Mouse (Mus musculus) A20 (cell line): ENCODE measurements around the gene Fam163a.
"Not testable (repeated sequence)": the region's sequence is repeated elsewhere in the genome, so short reads cannot be mapped to it uniquely, and the experiment has no call there.

Source experiments
- DNase-seq: peaks from one replicate; pipeline ENCODE4 v3.0.0-alpha.2; 2011; ENCODE audit warnings: low read depth, low spot score

Gene Fam163a

DNA sequence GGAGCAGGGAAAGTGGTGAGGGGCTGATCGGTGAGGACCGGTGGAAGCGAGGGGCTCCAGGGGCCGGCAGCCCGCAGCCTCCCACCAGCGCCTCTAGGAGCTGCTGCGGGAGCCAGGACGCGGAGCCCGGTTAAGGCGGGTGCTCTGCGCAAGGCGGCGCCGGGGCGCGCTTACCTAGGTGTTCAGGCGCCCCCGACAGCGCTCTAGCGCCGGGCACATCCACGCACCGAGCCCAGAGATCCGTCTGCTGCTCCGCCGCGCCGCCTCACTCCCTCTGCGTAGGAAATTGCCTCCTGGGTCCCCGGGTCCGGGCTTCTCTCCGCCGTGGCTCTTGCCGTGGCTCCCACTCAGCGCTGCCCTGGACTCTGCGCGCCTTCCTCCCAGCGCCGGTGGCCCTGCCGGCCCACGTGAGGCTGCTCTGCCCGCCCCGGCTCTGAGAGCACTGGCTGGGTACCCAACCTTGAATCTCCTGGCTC lies at the start of gene Fam163a:
Gene Fam163a, minus strand, starts transcription at position 371 of the 476 bp plus-strand sequence.
- DNase-seq, result no peak

DNA sequence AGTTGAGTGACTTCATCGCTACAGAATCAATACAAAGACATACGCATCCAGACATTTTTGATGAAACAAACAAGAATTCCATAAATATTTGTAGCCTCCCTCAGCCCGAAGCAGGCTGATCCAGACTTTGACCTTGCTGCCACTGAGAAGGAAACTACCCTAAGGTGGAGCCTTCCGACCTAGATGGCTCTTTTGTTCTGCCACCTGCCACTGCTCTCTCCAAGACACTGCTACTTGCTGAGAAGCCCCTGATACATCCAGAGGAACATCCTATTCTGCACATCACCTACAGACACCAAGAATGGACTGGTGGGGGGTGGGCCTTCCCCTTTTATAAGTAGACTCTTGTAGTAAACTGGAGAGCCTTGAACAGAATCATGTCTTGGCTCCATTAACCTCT lies 46.3 kb upstream of the Fam163a start:
- not testable (repeated sequence) for DNase-seq

DNA sequence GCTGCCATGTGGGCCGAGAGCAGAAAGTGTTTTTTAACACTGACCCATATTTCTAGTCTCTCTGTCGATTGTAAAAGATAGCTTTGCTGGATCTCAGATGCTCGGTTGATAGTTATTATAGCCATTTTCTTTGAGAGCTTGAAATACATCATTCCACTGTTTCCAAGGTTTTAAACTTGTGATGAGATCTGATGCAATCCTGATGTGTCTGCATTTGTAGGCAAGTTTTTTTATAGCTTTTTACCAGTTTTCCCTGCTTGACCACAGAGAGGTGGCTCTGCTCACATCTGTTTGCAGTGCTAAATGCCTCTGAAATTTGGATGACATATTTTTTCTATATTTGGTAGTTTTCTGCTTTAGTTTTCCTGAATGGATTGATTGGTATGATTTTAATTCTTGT lies 43.1 kb upstream of the Fam163a start:
- no peak for DNase-seq

DNA sequence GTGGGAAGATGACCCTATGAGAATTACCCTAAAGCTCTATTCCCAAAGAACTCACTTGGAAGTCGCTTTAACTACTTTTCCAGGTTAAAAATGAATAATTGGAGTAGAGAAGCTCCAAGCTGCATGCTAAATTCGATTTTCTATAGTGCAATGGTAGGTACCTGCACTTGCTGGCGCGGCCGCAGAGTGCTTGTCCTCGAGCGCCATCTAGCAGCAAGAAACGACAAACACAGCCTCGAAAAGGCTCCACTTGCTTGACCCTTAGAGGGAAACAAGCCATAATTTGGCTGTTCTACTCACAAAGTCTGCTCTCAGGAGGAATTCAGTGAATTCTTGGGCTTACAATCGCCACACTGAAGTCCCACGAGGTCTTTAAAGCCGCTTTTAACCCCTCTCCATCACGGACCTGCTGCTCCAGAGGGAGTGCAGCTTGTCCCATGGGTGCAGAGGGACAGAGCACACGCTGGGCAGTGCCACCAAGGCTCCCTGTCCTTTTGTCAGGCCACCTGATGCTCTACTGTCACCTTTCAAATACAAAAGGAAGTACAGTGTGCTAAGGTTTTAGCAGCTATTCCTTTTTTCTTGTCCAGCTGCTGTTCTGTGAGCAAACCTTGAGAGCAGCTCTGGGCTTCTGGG lies 37.0 kb upstream of the Fam163a start:
- DNase-seq, result peak; percentile 70

DNA sequence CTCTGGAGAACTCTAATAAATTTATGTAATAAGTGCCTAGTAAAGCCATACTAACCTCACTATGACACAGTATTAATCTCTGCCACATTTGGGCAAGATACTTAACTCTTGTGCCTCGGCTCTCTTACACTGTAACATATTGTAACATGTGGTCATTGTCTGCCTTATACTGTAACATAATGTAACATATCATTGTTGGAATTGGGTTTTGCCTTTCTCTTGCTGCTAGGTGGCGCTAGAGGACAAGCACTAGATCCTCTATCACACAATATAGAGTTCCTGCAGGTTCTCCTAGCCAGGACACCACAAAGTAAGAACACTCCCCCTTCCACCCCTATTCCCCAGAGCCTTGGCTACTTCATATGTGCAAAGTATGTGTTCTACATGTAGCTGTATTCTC lies 36.2 kb upstream of the Fam163a start:
- peak; percentile 73 for DNase-seq

- no peak for DNase-seq
These were observed 26.3 kb upstream of the Fam163a start for GRCm38 (mm10) chr1:156231122-156231521.

DNA sequence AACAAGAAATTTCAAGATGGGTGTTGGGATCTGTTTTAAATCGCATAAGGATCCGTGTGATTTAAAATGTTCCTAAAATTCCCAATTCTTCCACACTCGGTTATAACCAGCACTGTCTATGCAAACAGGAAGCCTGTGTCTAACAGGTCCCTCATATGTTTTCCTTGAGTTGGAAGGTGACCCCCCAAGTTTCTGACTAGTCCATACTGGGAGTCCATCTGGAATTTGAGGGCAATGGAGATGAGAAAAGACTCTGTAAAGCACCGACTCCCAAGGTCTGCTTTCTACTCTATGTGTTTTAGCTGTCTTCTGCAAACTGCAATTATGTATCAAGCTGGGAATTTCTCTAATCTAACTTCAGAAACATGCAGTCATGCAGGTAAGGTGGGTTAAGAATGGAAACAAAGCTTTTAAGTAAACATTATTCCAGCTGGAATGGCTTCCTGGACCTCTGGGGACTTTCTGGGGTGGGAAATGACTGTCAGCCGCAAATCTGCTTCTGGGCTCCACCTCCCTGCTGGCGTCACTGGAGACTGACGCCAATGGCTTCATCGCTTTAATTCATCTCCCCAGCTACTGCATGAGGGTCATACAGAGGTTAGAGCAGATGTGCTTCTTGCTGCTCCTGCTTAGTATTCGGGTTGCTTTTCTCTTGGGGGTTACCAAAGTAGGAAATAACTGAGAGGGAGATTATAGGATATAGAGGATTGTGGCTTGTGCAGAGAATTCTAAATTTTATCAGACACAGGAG lies 25.7 kb upstream of the Fam163a start:
- no peak for DNase-seq

- DNase-seq, result peak; percentile 52
These were observed 24.6 kb upstream of the Fam163a start for GRCm38 (mm10) chr1:156229448-156229847.

GRCm38 (mm10) chr1:156228728-156229127 lies 23.9 kb upstream of the Fam163a start:
- DNase-seq, result no peak

DNA sequence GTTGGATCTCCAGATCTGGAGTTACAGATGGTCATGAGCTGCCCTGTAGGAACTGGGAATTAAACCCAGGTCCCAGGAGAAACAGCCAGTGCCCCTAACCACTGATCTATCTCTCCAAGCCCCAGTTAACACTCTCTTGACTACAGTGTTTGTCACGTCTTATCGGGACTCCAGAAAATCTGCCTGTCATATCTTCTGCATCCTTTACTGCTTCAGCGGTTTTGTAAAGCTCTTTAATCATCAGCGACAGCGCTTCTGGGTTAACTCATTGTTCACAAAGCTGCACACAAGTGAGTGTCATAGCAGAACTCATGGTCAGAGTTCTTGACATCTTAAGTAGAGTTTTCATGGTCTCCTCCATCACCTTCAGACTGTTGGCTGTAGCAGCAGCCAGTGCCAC lies 22.1 kb upstream of the Fam163a start:
- DNase-seq, result no peak

GRCm38 (mm10) chr1:156222205-156223000 lies 17.6 kb upstream of the Fam163a start:
- no peak for DNase-seq

DNA sequence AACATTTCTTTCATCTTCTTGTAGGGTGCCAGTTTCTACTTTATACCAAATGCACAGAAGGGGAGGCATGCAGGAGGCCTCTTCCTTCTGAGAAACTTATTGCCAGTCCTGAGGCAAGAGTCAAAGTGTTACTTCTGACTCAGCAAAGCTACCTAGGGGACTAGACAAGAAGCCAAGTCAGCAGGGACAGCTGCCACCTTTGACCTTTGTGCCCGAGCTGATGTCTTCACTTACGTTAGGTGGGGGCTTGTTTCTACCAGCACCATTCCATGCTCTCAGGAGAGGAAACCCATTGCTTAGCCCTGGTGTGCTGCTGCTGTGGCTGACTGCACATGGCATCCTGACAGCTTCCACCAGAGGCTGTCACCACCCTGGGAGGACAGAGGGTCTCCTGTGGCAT lies 16.5 kb upstream of the Fam163a start:
- no peak for DNase-seq

DNA sequence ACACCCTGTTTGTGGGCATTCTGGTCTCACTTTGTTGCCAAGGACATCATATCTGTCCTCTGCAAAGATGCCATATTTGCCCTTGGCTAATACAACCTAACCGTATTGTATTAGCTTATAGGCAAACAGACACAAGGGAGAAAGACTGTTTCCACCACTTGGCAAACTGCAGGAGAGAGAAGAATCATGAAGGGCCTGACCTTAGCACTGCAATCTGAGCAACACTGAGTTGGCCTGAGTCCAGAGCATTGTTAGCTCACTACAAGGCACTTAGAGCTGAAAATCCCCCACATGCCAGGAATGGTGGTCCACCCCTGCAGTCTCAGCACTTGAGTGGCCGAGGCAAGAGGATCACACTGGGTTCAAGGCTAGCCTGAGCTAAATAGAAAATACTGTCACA lies 13.7 kb upstream of the Fam163a start:
- DNase-seq, result no peak

DNA sequence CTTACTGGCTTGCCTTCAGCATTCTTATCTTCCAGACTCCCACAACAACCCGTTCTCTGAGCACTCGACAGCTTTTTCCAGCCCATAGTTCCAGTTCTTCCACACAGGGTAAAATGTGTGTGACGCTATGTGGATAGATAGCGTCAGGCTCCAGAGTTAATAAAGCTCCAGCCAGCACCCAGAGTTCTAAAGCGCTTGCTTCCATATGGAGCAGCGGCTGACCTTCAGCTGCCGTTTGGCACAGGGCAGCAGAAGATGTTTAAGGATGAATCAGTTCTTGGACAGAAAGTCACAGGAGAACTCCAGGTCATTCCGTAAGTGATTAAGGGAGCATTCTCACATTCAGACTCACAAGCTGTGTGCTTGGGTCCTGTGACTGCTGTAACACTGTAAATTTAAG lies 13.1 kb upstream of the Fam163a start:
- no peak for DNase-seq

DNA sequence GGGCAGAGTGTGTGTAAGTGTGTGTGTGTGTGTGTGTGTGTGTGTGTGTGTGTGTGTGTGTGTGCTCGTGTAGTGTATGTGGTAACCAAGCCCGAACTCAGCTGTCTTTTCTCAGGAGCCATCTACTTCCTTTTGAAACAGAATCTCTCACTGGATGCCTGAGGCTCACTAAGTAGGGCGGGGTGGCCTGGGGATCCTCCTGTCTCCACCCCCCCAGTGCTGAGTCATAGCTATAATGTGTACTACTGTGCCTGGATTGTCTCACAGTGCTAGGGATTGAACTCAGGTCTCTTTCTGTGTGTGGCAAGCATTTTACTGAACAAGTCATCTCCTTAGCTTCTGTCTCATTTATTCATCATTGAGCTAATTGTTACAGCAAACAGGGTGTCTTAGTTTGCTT lies 12.6 kb upstream of the Fam163a start:
- DNase-seq, result no peak

DNA sequence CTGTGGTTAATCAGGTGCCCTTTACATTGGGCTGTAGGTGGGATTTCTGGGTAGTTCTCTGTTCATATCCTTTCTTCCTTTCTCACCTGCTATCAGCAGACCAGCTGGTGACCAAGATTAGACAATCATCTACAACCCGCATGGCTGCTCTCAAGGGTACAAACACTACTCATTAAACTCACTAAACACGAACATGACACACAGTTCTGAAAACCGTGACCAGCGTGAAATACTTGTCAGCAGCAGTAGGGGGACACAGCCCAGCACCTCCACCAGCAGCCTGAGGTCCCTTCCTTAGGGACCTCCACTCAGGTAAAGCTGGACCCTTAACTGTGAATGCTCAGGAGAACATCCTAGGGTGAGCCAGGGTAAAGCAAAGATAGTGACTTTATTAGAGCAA lies 11.4 kb upstream of the Fam163a start:
- no peak for DNase-seq

- DNase-seq, result no peak
These were observed 9.8 kb upstream of the Fam163a start for GRCm38 (mm10) chr1:156214651-156215050.

DNA sequence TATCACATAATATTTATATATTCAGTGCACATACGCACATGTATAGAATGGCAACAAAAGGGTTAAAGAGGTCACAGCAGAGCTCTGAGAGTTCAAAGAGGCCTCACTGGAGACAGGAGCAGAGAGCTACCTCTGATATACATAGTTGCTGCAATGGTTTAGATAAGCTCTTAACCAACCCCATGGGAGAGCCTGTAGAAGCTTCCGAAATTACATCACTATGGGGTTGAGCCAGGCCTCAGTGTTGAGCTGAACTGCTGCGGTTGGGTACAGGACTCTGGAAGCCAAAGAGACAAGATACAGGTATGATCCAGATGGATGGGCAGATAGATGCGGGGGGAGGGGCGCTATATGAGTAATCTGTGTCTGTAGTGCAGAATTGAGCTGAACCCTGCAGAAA lies 8.1 kb upstream of the Fam163a start:
- no peak for DNase-seq

DNA sequence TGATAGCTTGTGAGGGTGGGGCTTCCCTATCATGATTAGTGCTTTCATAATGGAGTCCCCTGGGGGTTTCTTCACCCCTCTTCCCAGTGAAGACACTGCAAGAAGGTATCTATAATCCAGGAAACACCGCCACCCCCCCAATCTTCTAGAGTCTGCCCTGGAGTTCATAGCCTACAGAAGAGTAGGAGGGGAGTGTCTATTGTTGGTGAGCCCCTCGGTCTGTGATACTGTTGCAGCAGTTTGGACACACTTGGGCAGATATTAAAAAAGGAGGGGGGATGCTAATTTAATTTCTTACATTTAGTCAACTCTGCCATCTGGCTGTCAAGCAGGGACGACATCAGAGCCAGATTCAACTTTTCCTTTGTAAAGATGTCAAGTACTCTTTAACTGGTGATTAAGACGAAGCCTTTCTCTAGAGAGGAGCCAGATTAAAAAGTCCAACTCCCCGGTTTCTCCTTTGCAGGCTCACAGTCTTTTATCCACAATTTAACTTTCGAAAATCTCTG lies 7.0 kb upstream of the Fam163a start:
- no peak for DNase-seq

DNA sequence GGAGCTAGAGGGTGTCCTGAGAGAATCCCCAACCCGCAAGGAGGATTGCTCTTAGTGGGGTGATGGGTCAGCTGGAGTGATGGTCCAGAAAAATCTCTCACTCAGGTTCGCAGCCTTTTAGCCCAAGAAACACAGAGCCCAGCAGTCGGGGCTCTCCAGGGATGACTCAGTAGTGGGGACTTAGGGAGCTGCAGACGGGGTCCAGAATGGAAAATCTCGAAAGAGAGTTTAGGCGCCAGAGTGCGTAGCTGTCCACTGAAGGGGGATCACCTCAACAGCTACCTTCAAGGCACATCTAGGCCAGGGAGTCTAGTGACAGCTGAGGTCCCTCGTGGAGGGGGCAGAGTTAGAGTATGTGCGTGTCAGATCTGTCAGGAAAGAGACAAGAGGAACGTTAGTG lies 338 bp upstream of the Fam163a start:
- no peak for DNase-seq

GRCm38 (mm10) chr1:156203961-156204655 lies 718 bp downstream of the Fam163a start:
- no peak for DNase-seq

GRCm38 (mm10) chr1:156202661-156203060 lies 2.2 kb downstream of the Fam163a start:
- DNase-seq, result no peak
